Mouse (Mus musculus): ENCODE data around the gene Lypd6b. TPM values are rescaled to one million over a fixed set of nuclear protein-coding genes. Genes with fewer than 3 reads are reported as not detected.

The Lypd6b gene
- polyA plus RNA-seq, 1 experiment from 2014 or later = 12.5 TPM

GRCm38 (mm10) chr2:49918132-49918531 lies 130.6 kb downstream of the Lypd6b start:
- H3K9ac ChIP-seq = no peak overlapping the region
- H3K27ac ChIP-seq (replicated peaks) = no peak overlapping the region
- ATAC-seq (ENCODE audit: insufficient number of reproducible peaks, low FRiP score, low TSS enrichment, low read depth) = no peak
- H3K27me3 ChIP-seq = no peaks in the 10 kb centered on the region
- H3K36me3 ChIP-seq = no peaks in the 10 kb centered on the region
- H3K4me3 ChIP-seq (replicated peaks) = no peak overlapping the region
- 73% methylated on average over 4 of the region's 4 CpGs for WGBS
- no peaks in the 10 kb centered on the region for H3K9me3 ChIP-seq (replicated peaks)
- H3K4me1 ChIP-seq = 0 out of 2 replicates have a peak, but pooled peaks cover 5% of the 10 kb centered on the region
- H3K4me2 ChIP-seq (replicated peaks) = no peak overlapping the region

GRCm38 (mm10) chr2:49918692-49919091 lies 131.2 kb downstream of the Lypd6b start:
- ATAC-seq (ENCODE audit: insufficient number of reproducible peaks, low FRiP score, low TSS enrichment, low read depth) = no peak
- Histone ChIP-seq H3K9me3 (replicated peaks) (no peaks in the 10 kb centered on the region), H3K27ac (replicated peaks) (no peak overlapping the region), H3K4me1 (0 out of 2 replicates have a peak, but pooled peaks cover 5% of the 10 kb centered on the region), H3K4me3 (replicated peaks) (no peak overlapping the region), H3K36me3 (no peaks in the 10 kb centered on the region), H3K27me3 (no peaks in the 10 kb centered on the region), H3K4me2 (replicated peaks) (no peak overlapping the region), H3K9ac (no peak overlapping the region)
- WGBS = 49% methylated on average over 9 of the region's 9 CpGs

- WGBS = 39% methylated on average over 8 of the region's 8 CpGs
- Histone ChIP-seq H3K9me3 (replicated peaks) (no peaks in the 10 kb centered on the region), H3K36me3 (no peaks in the 10 kb centered on the region), H3K4me1 (0 out of 2 replicates have a peak, but pooled peaks cover 5% of the 10 kb centered on the region), H3K27ac (replicated peaks) (no peak overlapping the region), H3K4me2 (replicated peaks) (no peak overlapping the region), H3K27me3 (no peaks in the 10 kb centered on the region), H3K9ac (no peak overlapping the region), H3K4me3 (replicated peaks) (no peak overlapping the region)
- ATAC-seq (ENCODE audit: insufficient number of reproducible peaks, low FRiP score, low TSS enrichment, low read depth) = no peak
Observed at GRCm38 (mm10) chr2:49921948-49922347, 134.5 kb downstream of the Lypd6b start.

- H3K9me3 ChIP-seq (replicated peaks) = no peaks in the 10 kb centered on the region
- WGBS = 62% methylated on average over 4 of the region's 4 CpGs
- ATAC-seq (ENCODE audit: insufficient number of reproducible peaks, low FRiP score, low TSS enrichment, low read depth) = no peak
Observed at GRCm38 (mm10) chr2:49922810-49923209, 135.3 kb downstream of the Lypd6b start.

GRCm38 (mm10) chr2:49926186-49926585 lies 138.7 kb downstream of the Lypd6b start:
- Histone ChIP-seq H3K4me3 (replicated peaks) (no peak overlapping the region), H3K4me2 (replicated peaks) (no peak overlapping the region), H3K36me3 (no peaks in the 10 kb centered on the region), H3K27ac (replicated peaks) (no peak overlapping the region), H3K9ac (no peak overlapping the region), H3K27me3 (no peaks in the 10 kb centered on the region), H3K4me1 (0 out of 2 replicates have a peak, but pooled peaks cover 5% of the 10 kb centered on the region), H3K9me3 (replicated peaks) (no peaks in the 10 kb centered on the region)
- 53% methylated on average over 5 of the region's 5 CpGs for WGBS
- ATAC-seq (ENCODE audit: insufficient number of reproducible peaks, low FRiP score, low TSS enrichment, low read depth) = no peak

More at GRCm38 (mm10) chr2:49922810-49923209, 135.3 kb downstream of the Lypd6b start:
- 0 out of 2 replicates have a peak, but pooled peaks cover 5% of the 10 kb centered on the region for H3K4me1 ChIP-seq
- no peak overlapping the region for H3K27ac ChIP-seq (replicated peaks)
- no peak overlapping the region for H3K4me3 ChIP-seq (replicated peaks)
- no peak overlapping the region for H3K9ac ChIP-seq
- H3K27me3 ChIP-seq = no peaks in the 10 kb centered on the region
- H3K4me2 ChIP-seq (replicated peaks) = no peak overlapping the region
- H3K36me3 ChIP-seq = no peaks in the 10 kb centered on the region

GRCm38 (mm10) chr2:49927362-49927761 lies 139.9 kb downstream of the Lypd6b start:
- H3K4me3 ChIP-seq (replicated peaks) = no peak overlapping the region
- H3K9me3 ChIP-seq (replicated peaks) = no peaks in the 10 kb centered on the region
- ATAC-seq (ENCODE audit: insufficient number of reproducible peaks, low FRiP score, low TSS enrichment, low read depth) = no peak
- no peaks in the 10 kb centered on the region for H3K27me3 ChIP-seq
- 40% methylated on average over 1 of the region's 1 CpGs for WGBS
- H3K27ac ChIP-seq (replicated peaks) = no peak overlapping the region
- H3K9ac ChIP-seq = no peak overlapping the region
- no peaks in the 10 kb centered on the region for H3K36me3 ChIP-seq
- H3K4me1 ChIP-seq = no peaks in the 10 kb centered on the region
- no peak overlapping the region for H3K4me2 ChIP-seq (replicated peaks)

GRCm38 (mm10) chr2:49929931-49930330 lies 142.4 kb downstream of the Lypd6b start:
- Histone ChIP-seq H3K4me1 (no peaks in the 10 kb centered on the region), H3K36me3 (no peaks in the 10 kb centered on the region), H3K27ac (replicated peaks) (no peak overlapping the region), H3K4me2 (replicated peaks) (no peak overlapping the region), H3K9me3 (replicated peaks) (no peaks in the 10 kb centered on the region), H3K9ac (no peak overlapping the region), H3K4me3 (replicated peaks) (no peak overlapping the region), H3K27me3 (no peaks in the 10 kb centered on the region)
- no peak for ATAC-seq (ENCODE audit: insufficient number of reproducible peaks, low FRiP score, low TSS enrichment, low read depth)
- WGBS = 72% methylated on average over 3 of the region's 3 CpGs

- no peaks in the 10 kb centered on the region for H3K4me1 ChIP-seq
- no peak overlapping the region for H3K4me2 ChIP-seq (replicated peaks)
- no peak overlapping the region for H3K4me3 ChIP-seq (replicated peaks)
- WGBS = 71% methylated on average over 13 of the region's 13 CpGs
- no peaks in the 10 kb centered on the region for H3K9me3 ChIP-seq (replicated peaks)
- H3K27me3 ChIP-seq = no peaks in the 10 kb centered on the region
- no peak overlapping the region for H3K9ac ChIP-seq
- H3K27ac ChIP-seq (replicated peaks) = no peak overlapping the region
- no peak for ATAC-seq (ENCODE audit: insufficient number of reproducible peaks, low FRiP score, low TSS enrichment, low read depth)
- H3K36me3 ChIP-seq = no peaks in the 10 kb centered on the region
Observed at GRCm38 (mm10) chr2:49937621-49938020, 150.1 kb downstream of the Lypd6b start.

- H3K36me3 ChIP-seq = no peaks in the 10 kb centered on the region
- no peaks in the 10 kb centered on the region for H3K9me3 ChIP-seq (replicated peaks)
- no peak overlapping the region for H3K9ac ChIP-seq
- 53% methylated on average over 8 of the region's 8 CpGs for WGBS
- H3K4me3 ChIP-seq (replicated peaks) = no peak overlapping the region
- no peak; the same call in 1 of the 2 replicates for ATAC-seq (ENCODE audit: insufficient number of reproducible peaks, low FRiP score, low TSS enrichment, low read depth)
- H3K27me3 ChIP-seq = no peaks in the 10 kb centered on the region
- H3K4me1 ChIP-seq = no peaks in the 10 kb centered on the region
- no peak overlapping the region for H3K27ac ChIP-seq (replicated peaks)
- H3K4me2 ChIP-seq (replicated peaks) = no peak overlapping the region
Observed at GRCm38 (mm10) chr2:49938246-49938645, 150.8 kb downstream of the Lypd6b start.

GRCm38 (mm10) chr2:49940372-49940771 lies 152.9 kb downstream of the Lypd6b start:
- no peak overlapping the region for H3K4me3 ChIP-seq (replicated peaks)
- no peaks in the 10 kb centered on the region for H3K36me3 ChIP-seq
- ATAC-seq (ENCODE audit: insufficient number of reproducible peaks, low FRiP score, low TSS enrichment, low read depth) = no peak
- H3K27me3 ChIP-seq = no peaks in the 10 kb centered on the region
- no peaks in the 10 kb centered on the region for H3K9me3 ChIP-seq (replicated peaks)
- no peak overlapping the region for H3K4me2 ChIP-seq (replicated peaks)
- H3K9ac ChIP-seq = no peak overlapping the region
- 64% methylated on average over 6 of the region's 6 CpGs for WGBS
- H3K4me1 ChIP-seq = no peaks in the 10 kb centered on the region
- H3K27ac ChIP-seq (replicated peaks) = no peak overlapping the region

GRCm38 (mm10) chr2:49942100-49942499 lies 154.6 kb downstream of the Lypd6b start:
- no peaks in the 10 kb centered on the region for H3K4me1 ChIP-seq
- H3K36me3 ChIP-seq = no peaks in the 10 kb centered on the region
- no peak overlapping the region for H3K9ac ChIP-seq
- H3K27me3 ChIP-seq = no peaks in the 10 kb centered on the region
- ATAC-seq (ENCODE audit: insufficient number of reproducible peaks, low FRiP score, low TSS enrichment, low read depth) = no peak
- WGBS = 60% methylated on average over 5 of the region's 5 CpGs
- no peak overlapping the region for H3K4me3 ChIP-seq (replicated peaks)
- H3K9me3 ChIP-seq (replicated peaks) = no peaks in the 10 kb centered on the region
- no peak overlapping the region for H3K27ac ChIP-seq (replicated peaks)
- H3K4me2 ChIP-seq (replicated peaks) = no peak overlapping the region

- Histone ChIP-seq H3K9me3 (replicated peaks) (no peaks in the 10 kb centered on the region), H3K4me2 (replicated peaks) (no peak overlapping the region), H3K9ac (no peak overlapping the region), H3K27ac (replicated peaks) (no peak overlapping the region), H3K4me1 (no peaks in the 10 kb centered on the region; the same call in 1 of the 2 replicates), H3K36me3 (no peaks in the 10 kb centered on the region), H3K27me3 (no peaks in the 10 kb centered on the region), H3K4me3 (replicated peaks) (no peak overlapping the region)
- no peak for ATAC-seq (ENCODE audit: insufficient number of reproducible peaks, low FRiP score, low TSS enrichment, low read depth)
- WGBS = 56% methylated on average over 4 of the region's 4 CpGs
Observed at GRCm38 (mm10) chr2:49951681-49952080, 164.2 kb downstream of the Lypd6b start.

Data from embryonic facial prominence, embryonic 15.5 days (tissue).